Mouse (Mus musculus) spleen, postnatal 0 days (tissue): ENCODE measurements around the gene Rbbp4. TPM values are rescaled to one million over a fixed set of nuclear protein-coding genes. Genes with fewer than 3 reads are reported as not detected.

Source experiments
- polyA plus RNA-seq: library from polyadenylated mRNA; unstranded; fragments of >200 nt; fragmentation: Nextera tagmentation; extraction: Ambion mirVana; gene quantifications from 2 replicates; pipeline ENCODE4 v1.2.1, GENCODE M21; 2015

The Rbbp4 gene
- polyA plus RNA-seq = 313 and 348 TPM in 2 replicates

GRCm38 (mm10) chr4:129335216-129336074, at the start of gene Rbbp4, which contains the start of gene Zbtb8os:
TSS of gene Rbbp4 (minus strand) at chr4:129335370.
TSS of gene Zbtb8os (plus strand) at chr4:129335695.

GRCm38 (mm10) chr4:129377601-129378390, 42.6 kb upstream of the Rbbp4 start, which contains the start of gene Zbtb8a:
TSS of gene Zbtb8a (minus strand) at chr4:129378116.

DNA sequence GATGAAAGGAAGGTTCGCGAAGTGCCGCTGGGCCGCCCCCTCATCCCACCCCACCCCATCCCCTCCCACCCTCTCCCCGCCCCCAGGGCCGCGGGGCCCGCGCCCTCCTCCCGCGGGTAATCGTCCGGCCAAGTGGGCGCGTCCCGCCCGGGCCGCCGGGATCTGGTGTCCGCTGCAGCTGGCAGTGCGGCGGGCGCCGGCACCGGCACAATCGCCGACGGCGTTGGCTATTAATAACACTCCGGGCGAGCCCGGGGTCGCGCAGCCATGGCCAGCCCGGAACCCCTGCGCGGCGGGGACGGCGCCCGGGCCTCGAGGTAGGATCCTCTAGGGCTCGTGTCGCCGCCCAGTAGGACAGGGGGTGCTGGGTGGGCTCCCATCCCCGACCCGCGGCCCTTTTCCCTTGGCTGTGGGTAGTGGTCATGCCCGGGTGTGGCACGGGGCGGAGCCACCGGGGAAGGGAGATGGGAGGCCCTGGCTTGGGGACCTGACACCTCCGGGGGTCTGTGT, 47.6 kb downstream of the Rbbp4 start, which contains the start of gene Sync:
Gene Sync, plus strand, starts transcription at position 146 of the 510 bp plus-strand sequence.

GRCm38 (mm10) chr4:129261196-129261595, 74.0 kb downstream of the Rbbp4 start, which contains the start of gene C77080:
TSS of gene C77080 (minus strand) at chr4:129261404.

Other genes with a start within 250 kb of the Rbbp4 start
- gene Tmem54, start 229.8 kb downstream of the Rbbp4 start, polyA plus RNA-seq = not detected in 2 replicates
- 0.24 TPM in 1 of 2 replicates, not detected in the other for gene Hpca, start 213.3 kb downstream of the Rbbp4 start, polyA plus RNA-seq
- gene Fndc5, start 198.4 kb downstream of the Rbbp4 start, polyA plus RNA-seq = 1.8 and 2.9 TPM in 2 replicates
- gene S100pbp, start 145.6 kb downstream of the Rbbp4 start, polyA plus RNA-seq = 7.4 and 8.1 TPM in 2 replicates
- gene Yars, start 145.6 kb downstream of the Rbbp4 start, polyA plus RNA-seq = 39.8 and 39.9 TPM in 2 replicates
- gene C77080, start 74.0 kb downstream of the Rbbp4 start, polyA plus RNA-seq = 0.59 and 0.96 TPM in 2 replicates
- 0.78 and 0.84 TPM in 2 replicates for gene Sync, start 47.8 kb downstream of the Rbbp4 start, polyA plus RNA-seq
- gene Zbtb8os, start 325 bp upstream of the Rbbp4 start, polyA plus RNA-seq = 31.7 and 32.9 TPM in 2 replicates
- 7.3 and 8.1 TPM in 2 replicates for gene Zbtb8a, start 42.7 kb upstream of the Rbbp4 start, polyA plus RNA-seq
- 0.26 and 0.28 TPM in 2 replicates for gene Zbtb8b, start 105.5 kb upstream of the Rbbp4 start, polyA plus RNA-seq
- gene Bsdc1, start 126.2 kb upstream of the Rbbp4 start, polyA plus RNA-seq = 63.6 and 67.3 TPM in 2 replicates
- 0.10 TPM in 1 of 2 replicates, not detected in the other for gene Tssk3, start 155.7 kb upstream of the Rbbp4 start, polyA plus RNA-seq
- 0.74 and 0.83 TPM in 2 replicates for gene Fam229a, start 155.8 kb upstream of the Rbbp4 start, polyA plus RNA-seq
- 93.7 and 116 TPM in 2 replicates for gene Marcksl1, start 178.2 kb upstream of the Rbbp4 start, polyA plus RNA-seq
- gene Hdac1, start 207.3 kb upstream of the Rbbp4 start, polyA plus RNA-seq = 127 and 132 TPM in 2 replicates
- gene Lck, start 238.3 kb upstream of the Rbbp4 start, polyA plus RNA-seq = 7.3 and 7.8 TPM in 2 replicates
- gene Fam167b, start 243.2 kb upstream of the Rbbp4 start, polyA plus RNA-seq = 11.2 and 17.2 TPM in 2 replicates